Mouse (Mus musculus): ENCODE results near the gene Plagl1.

Gene Plagl1

GRCm38 (mm10) chr10:13135751-13136150, 75.4 kb downstream of the Plagl1 start:
- DNase-seq: no peak

- no peak for DNase-seq
Measured at GRCm38 (mm10) chr10:13137906-13138305, 77.6 kb downstream of the Plagl1 start.

GRCm38 (mm10) chr10:13140434-13140833, 80.1 kb downstream of the Plagl1 start:
- no peak for DNase-seq

DNA sequence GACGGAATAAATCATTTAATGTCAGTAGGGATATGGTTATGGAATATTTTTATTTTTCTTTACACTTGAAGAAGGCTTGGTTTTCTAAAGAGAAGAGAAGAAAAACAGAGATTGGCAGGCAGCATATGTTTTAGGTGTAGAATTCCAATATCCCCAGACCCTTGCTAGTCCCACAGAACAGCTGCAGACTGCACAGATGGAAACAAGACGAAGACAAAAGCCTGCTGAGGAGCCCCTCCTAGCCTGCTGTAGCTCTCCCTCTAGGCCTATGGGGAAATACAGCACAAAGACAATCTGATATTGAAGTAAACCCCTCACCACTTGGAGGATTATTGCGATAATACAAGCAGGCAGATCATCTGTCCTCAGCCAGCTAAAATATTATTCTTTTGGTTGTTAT, 90.1 kb downstream of the Plagl1 start:
- DNase-seq: no peak

GRCm38 (mm10) chr10:13151353-13151752, 91.0 kb downstream of the Plagl1 start:
- peak; percentile 34 for DNase-seq

- no peak for DNase-seq
Measured at GRCm38 (mm10) chr10:13152811-13153364, 92.6 kb downstream of the Plagl1 start.

GRCm38 (mm10) chr10:13155377-13155776, 95.1 kb downstream of the Plagl1 start:
- no peak for DNase-seq

GRCm38 (mm10) chr10:13160913-13161312, 100.6 kb downstream of the Plagl1 start:
- no peak for DNase-seq

- DNase-seq: no peak
Measured at GRCm38 (mm10) chr10:13162031-13162430, 101.7 kb downstream of the Plagl1 start.

DNA sequence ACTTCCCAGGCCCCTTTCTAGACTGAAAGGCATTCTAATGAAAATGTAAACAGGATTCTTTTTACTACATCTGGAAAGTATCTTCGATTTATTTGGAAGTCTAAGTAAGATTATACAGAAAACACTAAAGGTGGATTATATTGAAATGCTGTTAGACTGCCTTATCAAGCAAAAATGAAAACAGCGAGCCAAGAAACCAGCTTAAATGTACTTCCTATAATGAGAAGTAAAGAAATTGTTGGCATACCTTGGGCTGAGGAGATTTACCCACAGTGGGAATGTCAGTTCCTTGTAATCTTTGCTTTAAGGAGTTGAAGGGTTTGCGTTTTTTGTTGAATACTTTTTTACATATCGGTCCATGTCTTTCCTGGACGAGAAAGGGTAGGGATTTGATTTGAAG, 108.2 kb downstream of the Plagl1 start:
- no peak for DNase-seq

DNA sequence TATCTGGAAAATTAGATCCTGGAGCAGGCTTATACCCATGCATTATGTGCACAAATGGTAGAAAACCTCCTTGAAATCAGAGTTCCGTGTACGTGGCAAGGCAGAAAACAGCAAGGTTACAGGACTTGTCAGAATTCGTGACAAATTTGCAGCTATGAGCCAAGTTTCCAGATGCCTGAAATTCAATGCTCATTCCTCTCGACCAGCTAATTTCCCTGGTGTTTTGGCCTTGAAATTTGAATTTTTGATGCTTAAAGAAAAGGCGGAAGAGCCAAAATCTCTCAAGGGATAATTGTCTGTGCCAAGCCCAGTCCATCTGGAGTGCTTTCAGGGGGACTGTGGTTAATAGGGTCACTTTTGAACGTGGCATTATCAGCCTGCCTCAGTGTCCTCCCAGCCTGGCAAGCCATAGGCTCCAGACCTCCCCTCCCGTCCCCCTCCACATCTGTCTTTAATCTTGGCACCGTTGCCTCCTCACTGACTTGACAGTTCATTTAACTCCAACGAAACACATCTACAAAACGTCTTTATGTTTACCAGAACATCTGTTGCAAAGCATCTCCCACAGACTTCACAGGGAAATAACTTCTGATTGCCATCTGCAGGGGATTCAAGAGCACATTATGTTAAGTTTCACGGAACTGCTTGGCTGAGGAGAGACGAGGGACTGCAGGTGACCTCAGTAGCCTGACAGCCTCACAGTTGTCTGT, 110.6 kb downstream of the Plagl1 start:
- DNase-seq: no peak

GRCm38 (mm10) chr10:13171461-13171860, 111.2 kb downstream of the Plagl1 start:
- DNase-seq: no peak

DNA sequence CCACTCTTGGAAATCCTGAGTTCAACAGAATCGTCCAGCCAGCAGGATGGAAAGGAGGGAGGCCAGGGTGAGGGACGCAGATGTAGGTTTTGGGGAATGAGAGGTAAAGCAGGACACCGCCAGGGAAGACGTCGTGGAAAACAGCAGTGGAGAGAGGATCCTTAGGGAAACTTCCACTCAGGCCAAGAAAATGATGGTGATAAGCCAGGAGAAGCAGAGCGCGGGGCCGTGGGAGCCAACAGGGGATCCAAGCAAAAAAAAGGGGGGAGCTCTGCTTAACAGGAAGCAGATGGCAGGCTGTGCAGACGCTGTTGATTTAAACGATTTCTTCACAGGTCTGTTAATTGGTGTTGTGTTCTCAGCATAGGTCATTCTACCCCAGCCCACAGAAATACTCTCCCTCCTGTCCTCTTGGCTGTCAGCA, 112.5 kb downstream of the Plagl1 start:
- DNase-seq: no peak

DNA sequence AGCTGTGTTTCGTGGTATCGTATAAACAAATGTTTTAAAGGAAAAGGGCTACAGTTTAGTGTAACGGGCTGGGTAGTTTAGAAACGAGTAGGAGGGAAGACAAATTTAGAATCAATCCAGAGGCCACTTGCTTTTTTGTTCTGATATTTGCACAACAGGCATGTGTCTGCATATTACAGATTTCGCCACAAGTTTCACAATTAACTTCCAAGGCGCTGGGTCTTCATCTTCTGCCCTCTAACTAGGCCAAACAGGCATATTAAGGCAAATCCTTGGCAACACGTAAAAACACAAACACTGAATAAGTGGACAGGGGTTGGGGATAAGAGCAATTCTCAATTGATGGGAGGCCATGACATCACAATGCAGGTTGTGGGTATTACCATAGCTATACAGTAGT, 115.6 kb downstream of the Plagl1 start:
- no peak for DNase-seq

GRCm38 (mm10) chr10:13177973-13178624, 117.8 kb downstream of the Plagl1 start, which contains the start of gene Zc2hc1b:
Gene Zc2hc1b (minus strand): TSS chr10:13178023.
- no peak for DNase-seq

DNA sequence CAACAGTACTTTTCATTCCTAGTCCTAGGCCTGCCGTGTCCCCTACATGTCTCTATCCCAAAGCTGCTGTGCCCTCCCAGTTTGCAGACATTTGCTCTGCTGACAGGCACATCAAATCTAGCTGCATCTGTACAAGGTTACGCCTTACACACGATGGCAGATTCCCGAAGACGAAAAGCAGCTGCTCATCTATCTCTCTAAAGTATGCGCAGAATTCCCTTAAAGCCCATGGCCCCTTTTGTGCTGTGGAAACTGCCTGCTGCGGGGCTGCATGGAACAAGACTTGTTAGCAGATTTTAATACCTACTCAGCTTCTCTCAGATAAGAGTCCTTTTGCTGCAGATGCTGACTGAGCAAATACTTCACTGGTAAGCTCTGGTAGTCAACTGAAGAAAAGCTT, 119.9 kb downstream of the Plagl1 start:
- no peak for DNase-seq
